Mouse (Mus musculus) liver, adult (tissue): ENCODE results near the gene Tmem255b.

Source experiments
- GATA4 ChIP-seq: IDR thresholded peaks from 2 replicates; pipeline ENCODE4 v1.6.1; 2014; ENCODE audit warnings: mild to moderate bottlenecking, low read length; ENCODE audit not compliant: insufficient replicate concordance

Tmem255b gene

DNA sequence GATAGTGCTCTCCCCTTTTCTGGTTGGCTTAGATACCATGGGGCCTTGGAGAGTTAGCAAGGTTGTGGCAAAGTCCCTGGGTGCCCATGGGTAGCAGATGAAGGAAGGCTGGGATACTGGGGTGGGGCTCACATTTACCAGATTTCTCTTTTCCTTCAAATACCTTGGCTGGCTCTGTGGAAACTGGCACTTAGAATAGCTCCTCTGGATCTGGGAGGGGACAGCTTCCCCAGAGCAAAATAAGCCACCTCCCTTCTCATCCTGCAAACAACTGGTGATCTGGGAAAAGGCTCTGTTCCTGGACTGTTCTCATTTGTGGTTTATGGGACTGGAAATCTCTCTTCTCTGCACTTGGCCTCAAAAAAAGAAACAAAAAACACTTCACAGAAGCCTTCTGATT, 4.1 kb upstream of the Tmem255b start:
- TF ChIP-seq GATA4, result no peak

DNA sequence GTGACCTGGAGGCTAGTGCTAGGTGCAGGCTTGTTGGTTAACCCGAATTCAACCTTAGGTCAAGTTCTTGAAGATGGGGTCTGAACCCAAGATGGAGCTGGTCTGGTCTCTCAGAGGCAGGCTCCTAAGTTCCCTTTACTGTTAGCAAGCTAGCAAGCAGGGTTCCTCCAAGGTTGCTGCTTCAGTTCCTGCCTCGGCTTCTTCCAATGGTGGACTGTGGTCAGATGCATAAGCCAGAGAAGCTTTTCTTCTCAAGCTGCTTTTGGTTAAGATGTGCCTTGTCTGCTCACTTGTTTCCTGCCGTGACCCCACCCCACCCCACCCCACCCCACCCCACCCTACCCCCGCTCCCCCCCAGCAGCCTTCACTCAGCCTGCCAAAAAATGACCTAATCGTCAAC, 1.9 kb upstream of the Tmem255b start:
- TF ChIP-seq GATA4, result no peak

DNA sequence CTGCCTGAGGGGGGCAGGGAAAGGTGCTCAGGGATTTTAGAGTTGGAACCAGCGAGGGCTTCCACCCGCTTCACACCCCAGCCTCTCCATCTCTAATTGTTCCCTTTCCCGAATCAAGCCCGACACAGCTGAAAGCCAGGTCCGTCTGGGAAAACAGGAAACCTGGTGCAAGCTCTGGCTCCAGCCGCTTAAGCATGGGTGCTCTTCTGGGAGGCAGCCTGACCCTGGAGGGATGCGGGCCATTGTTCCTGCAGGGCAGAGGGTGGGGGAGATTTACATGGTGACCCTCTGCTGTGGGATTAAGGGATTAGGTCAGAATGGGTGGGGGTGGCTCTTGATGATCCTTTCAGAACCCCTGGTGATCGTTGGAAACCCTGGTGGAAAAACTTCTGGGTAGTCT, 1.1 kb downstream of the Tmem255b start:
- no peak for TF ChIP-seq GATA4

DNA sequence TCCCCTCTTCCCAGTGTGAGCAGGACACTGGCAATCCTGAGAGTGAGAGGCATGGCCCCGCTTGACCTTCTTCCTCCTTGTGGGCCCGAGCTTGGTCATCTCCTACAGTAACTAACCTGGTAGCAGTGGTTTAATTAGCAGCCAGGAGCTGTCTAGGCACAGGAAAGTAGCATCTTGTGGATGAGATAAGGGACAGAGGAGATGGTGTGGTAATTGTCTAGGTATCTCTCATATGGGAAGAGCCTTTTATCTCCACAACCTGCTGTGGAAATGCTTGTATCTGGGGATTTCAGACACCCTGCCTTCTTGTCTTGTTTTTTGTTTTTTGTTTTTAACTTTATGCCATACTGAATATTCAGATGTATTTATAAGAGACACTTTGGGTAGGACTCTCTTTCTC, 2.5 kb downstream of the Tmem255b start:
- TF ChIP-seq GATA4, result no peak

DNA sequence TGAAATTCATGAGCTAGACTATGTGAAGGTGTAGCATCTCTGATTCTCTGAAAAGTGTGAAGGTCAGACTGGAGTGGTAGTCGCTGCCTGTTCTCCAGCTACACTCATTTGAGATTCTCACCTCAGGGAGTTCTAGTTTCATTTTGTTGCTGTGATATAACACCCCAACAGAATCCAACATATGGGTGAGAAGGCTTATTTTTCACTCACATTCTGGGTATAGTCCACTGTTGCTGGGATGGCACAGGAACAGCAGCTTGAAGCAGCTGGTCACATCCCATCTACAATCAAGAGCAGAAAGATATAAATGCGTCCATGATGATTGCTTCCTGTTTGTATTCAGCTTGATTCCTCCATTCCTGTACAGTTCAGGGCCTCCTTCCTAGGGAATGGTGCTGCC, 7.2 kb downstream of the Tmem255b start:
- TF ChIP-seq GATA4, result no peak

DNA sequence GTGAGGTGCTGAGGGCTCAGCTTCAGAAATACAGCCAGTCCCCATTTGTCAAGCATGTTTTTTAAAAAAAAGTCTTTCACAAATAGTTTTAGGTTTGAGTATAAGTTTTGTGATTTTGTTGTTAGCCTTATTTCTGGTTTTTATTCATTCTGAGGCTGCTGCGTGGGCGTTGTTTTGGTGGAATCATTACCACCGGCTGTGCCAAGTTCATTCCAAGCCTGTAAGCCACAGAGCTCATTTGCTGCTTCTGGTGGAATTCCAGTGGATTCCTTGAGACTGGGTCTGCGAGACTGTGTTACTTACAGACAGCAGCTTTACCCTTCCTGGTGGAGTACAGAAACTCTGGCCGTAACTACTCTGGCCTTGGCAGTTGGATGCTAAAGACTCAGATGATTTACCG, 11.5 kb downstream of the Tmem255b start:
- TF ChIP-seq GATA4, result no peak

DNA sequence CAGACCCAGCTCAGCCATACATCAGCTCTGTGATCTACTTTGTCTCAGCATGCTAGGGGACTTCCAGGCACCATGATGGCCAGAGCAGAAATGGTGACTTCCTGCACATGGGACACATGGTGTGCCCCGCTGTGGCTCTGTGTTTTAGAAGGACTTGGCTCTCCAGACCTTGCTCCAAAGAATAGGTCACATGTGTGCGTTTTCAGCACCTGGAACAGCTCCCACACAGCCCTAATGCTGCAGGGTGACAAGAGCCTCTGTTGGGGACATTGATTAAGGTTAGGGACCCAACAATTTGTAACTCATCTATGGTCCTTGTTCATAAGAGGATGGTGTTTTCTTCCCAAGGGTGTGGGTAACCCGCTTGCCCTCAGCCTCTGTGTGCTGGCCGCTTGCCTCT, 13.2 kb downstream of the Tmem255b start:
- TF ChIP-seq GATA4, result no peak

DNA sequence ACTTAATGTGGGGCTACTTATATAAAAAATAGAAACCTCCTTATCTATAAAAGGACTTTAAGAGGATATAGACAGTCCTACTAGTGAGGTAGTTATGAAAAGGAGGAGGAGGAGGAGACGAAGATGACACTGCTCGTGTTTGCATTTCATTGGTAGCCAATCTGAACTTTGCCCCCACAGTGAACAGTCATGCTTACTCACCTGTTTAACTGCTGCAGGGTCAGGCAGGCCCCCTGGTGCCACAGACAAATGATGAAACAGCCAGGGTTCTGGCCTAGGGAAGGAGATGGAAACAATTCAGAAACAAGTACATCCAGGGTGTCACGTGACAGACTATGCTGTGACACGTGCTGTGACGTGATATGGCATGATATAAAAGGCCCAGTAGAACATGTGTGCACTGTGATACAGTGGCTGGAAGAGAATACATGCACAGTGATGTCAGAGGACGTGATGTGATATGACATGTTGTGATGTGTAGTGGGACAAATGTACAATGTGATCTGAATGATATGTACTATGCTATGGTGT, 16.8 kb downstream of the Tmem255b start:
- TF ChIP-seq GATA4, result no peak

DNA sequence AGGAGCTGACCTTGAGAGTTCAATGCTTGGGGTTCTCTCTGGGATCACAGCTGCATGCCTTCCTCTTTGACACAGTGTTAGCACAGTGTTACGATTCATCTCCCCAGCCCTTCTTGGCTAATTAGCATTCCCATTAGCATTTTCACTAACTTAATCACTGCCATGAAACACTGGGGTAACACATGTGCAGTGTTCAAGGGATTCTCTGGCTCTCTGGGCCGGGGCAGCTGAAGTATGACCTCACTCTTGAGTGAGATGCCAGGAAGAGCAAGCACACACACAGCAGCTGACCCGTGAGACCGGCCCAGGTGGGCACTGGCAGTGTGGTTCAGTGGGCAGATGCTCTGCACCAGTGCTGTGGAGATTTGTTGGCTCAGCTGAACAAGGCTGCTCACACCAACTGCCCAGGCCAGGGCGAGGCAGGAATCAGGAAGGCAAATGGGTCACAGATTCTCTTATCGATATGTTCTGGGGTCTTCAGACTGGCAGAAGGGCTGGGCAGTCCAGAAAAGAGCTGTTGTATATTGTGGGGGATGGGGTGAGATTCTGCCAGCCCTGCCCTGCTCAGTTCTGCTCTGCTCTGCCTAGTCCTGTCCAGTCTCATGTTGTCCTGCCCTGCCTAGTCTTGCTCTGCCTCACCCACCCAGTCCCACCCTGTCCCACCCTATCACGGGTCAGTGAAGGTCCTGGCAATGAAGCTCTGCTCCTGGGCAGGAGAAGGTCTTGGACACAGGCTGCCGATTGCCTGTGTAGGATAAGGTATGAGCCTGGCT, 19.5 kb downstream of the Tmem255b start:
- no peak for TF ChIP-seq GATA4

DNA sequence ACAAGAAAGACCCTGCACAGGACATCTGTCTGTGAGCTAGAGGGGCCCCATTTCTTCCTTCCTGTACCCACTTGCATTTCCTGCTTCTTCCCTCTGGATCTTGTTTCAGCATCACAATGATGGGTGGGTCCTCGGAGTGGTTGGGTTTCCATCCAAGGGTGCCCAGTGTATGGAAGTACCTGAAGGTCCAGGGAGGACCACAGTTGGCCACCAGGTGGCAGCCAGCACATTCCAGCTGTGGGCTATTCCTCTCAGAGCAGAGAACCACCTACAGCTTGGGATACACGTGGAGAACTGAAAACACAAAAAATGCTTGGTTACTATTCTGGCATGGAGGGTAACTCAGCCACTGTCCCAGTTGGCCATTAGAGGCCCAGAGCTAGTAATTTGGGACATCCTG, 20.3 kb downstream of the Tmem255b start:
- TF ChIP-seq GATA4, result no peak

DNA sequence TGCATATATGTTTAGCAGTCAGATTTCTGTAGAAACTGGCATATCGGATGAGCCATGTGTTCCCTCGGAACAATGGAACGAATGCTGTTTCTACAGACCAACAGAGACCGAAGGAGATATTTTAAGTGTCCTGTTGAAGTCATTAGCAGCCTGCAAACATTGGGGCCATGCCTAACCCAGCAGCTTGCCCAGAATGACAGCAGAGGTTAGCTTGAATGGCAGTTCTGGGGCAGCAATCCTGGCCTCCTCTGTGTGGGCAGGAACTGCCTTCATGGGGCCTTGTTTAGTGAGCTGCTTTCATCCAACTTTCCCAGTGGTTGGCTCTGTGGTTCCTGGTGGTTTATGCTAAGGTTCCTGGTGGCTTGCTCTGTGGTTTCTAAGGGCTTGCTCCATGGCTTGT, 24.4 kb downstream of the Tmem255b start:
- TF ChIP-seq GATA4, result no peak

DNA sequence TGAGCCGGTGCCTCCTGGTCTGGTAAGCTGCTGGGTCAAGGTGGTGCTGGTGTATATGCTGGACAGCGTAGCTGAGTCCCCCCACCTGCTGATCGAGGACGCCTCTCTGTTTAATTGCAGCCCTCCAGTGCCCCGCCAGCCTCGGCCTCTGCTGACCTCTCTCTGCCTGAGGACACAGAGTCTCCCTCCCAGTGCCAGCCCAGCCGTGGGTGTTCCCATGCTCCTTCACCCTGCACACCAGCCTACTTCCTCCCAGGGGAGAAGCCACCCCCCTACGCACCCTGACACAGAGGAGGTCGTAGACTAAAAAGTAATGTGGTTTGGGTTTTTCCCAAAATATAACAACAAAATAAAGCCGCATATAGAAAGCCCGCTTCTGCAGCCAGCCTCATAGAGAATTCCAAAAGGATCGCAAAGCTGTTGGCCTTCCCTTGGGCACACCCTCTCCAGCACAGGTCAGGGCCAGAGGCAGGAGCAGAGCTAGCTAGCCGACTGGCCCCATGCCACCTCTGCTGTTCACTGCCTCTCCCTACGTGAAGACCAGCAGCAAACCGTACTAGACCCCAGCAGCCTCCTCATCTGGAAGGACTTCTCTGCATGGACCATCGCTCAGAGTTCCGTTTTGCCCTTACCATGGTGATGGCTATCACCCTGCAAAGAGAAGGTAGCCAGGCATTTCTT, 26.2 kb downstream of the Tmem255b start:
- TF ChIP-seq GATA4, result no peak

DNA sequence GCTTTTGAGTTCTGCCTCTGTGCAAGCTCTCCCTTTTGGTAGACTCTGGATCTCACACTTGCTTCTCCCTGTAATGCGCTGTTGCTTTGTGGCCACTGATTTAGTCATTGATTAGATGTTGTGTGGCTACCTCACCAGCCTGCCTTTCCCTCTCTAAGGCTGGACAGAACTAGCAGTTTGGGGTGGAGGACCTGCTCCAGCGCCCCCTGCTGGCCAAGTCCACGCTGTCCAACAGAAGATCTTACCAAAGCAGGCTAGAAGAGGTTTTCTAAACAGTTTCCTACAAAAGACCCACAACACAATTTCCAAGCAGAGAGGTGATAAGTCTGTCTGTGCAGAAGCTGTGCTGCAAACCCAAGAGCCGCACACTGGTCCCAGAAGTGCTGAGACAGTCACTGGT, 26.9 kb downstream of the Tmem255b start:
- TF ChIP-seq GATA4, result no peak

DNA sequence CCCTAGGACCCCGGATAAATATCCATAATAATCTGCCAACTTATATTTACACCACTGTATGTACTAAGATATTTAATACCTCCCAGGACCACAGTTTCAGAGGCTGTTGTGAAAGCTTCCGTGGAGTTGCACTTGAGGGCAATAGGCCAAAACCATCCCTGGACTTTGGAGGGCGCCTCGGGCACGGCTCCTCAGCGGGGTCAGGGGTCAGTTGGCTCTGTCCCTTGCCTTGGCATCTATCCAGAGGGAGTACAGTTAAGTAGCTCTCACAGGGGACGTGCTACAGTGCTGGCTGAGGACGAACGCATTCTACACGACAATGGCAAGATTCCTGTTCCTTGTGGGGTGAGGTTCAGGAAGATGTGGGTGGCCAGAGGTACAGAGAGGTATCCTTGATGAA, 27.4 kb downstream of the Tmem255b start:
- no peak for TF ChIP-seq GATA4

DNA sequence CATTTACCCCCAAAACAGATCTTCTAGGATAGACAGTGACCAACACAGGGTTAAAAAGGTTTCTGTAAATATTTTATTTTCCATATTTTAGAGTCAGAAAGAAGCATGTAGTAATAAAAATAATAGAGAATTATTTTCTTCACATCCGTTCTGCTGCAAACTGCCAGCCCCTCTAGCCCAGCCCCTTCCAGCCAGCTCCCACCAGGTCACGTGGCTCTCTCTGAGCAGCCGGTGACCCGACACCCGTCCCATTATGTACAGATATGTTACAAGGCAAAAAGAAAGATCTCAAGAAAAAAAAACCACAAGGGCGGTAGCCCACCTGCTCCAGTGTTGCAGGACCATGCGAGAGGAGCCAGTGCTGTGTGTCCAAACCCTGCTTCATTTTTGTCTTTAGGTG, 30.3 kb downstream of the Tmem255b start:
- no peak for TF ChIP-seq GATA4

DNA sequence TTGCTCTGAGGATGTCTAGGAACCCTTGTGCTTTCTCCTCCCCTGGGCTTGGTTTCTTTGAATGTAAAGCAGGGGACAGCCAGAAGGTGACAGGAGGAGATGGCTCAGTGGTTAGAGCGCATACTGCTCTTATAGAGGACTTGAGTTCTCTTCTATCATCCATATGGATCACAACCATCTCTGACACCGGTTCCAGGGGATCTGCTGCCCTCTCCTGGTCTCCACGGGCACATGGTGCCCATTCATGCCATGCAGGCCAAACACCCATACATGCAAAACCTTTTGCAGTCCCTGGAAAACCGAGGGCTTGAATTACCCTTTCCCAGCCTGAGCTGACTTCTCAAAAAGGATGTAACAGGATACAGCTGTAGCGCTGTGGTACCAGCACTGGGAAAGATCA, 32.0 kb downstream of the Tmem255b start:
- no peak for TF ChIP-seq GATA4
